Mouse (Mus musculus) forebrain, embryonic 13.5 days (tissue): ENCODE data around the gene Cyth3. TPM values are rescaled to one million over a fixed set of nuclear protein-coding genes. Genes with fewer than 3 reads are reported as not detected.

Experiments
- ATAC-seq: fragments of 200-750 bp; cut with Nextera tagmentation; 2 replicates; pipeline ENCODE4 v1.8.0; 2017
- H3K27ac ChIP-seq: fragments of 300-500 bp; sonication (generic); 2 replicates; pipeline ENCODE4 v1.5.1; 2015; ENCODE audit warnings: inconsistent platforms, mild to moderate bottlenecking, moderate library complexity
- H3K27me3 ChIP-seq: fragments of 300-500 bp; sonication (generic); 2 replicates; pipeline ENCODE4 v1.6.1; 2015; ENCODE audit warnings: mild to moderate bottlenecking, inconsistent platforms
- H3K36me3 ChIP-seq: fragments of 300-500 bp; sonication (generic); 2 replicates; pipeline ENCODE4 v1.6.1; 2015; ENCODE audit warnings: mild to moderate bottlenecking, inconsistent platforms; ENCODE audit not compliant: poor library complexity, severe bottlenecking
- H3K4me1 ChIP-seq: fragments of 300-500 bp; sonication (generic); 2 replicates; pipeline ENCODE4 v1.6.1; 2015; ENCODE audit warnings: inconsistent platforms
- H3K4me2 ChIP-seq: fragments of 300-500 bp; sonication (generic); 2 replicates; pipeline ENCODE4 v1.6.1; 2015; ENCODE audit warnings: inconsistent platforms, mild to moderate bottlenecking, moderate library complexity
- H3K4me3 ChIP-seq: fragments of 300-500 bp; sonication (generic); 2 replicates; pipeline ENCODE4 v1.5.1; 2015; ENCODE audit warnings: mild to moderate bottlenecking, inconsistent platforms
- H3K9ac ChIP-seq: fragments of 300-500 bp; sonication (generic); 2 replicates; pipeline ENCODE4 v1.6.1; 2015; ENCODE audit warnings: mild to moderate bottlenecking, inconsistent platforms
- H3K9me3 ChIP-seq: fragments of 300-500 bp; sonication (generic); replicated peaks from 2 replicates; pipeline ENCODE4 v1.6.1; 2016; ENCODE audit warnings: inconsistent platforms
- WGBS: fragments of 180-500 bp; shearing (Covaris S2); methylation state at CpG from one replicate; pipeline ENCODE4 v1.1.7; 2015; 5-methylcytosine and 5-hydroxymethylcytosine counted together
- polyA plus RNA-seq: library from polyadenylated mRNA; unstranded; fragments of >200 nt; fragmentation: Nextera tagmentation; extraction: Ambion mirVana; gene quantifications from 2 replicates; pipeline ENCODE4 v1.2.1, GENCODE M21; 2015

Gene Cyth3
- polyA plus RNA-seq, 1 experiment from 2014 or later = 24.0 TPM

DNA sequence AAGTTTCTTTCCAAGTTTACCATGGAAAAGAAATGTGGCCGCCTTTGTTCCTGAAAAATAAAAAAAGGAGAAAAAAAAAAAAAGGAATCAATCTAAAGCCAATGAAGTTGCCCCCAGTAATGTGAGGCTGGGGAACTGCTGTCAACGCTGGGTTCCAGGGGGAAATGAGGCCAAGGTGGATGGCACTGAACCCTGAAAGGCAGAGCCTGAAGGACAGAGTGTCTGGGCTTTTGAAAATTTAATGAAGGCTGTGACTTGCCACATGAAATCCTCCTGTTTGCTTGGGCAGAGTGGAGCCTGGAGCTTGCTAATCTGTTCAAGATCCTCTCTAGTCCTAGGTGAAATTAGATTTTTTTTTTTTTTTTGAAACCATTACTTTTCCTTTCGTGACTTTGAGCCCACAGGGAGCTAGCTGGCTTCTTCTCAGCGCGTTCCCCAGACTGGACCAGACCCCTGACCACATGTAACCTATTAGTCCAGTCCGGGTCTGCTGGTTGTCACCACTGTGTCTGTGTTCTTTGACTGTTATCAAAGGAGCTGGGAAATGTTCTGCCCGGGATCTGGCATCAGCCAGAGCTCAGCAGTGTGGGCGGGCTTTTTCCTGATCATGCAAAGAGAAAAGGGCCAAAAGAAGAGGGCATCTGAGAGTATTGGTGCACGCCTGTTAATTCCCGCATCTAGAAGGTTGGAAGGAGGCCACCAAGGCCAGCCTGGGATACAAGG lies 4.6 kb upstream of the Cyth3 start:
- no peak for ATAC-seq
- WGBS = 73% methylated on average over 10 of the region's 10 CpGs
- no peak overlapping the region for H3K9ac ChIP-seq

DNA sequence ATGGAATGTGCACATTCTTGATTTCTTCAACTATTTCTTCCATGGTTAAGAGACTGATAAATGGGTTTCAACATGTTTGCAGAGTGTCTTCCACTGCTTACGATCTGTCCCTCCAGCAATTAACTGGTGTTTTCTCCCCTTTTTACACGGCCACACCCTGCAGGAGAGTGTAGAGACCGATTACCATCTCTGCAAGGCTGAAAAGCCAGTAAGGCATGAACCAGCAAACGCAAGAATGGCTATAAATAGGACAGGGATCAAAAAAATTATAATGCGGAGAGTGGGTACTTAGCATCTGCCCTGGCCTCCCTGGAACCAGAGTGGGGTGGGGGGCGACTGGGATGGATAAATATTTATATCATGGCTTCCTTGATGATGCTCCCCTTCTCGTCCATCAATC lies 3.7 kb upstream of the Cyth3 start:
- Histone ChIP-seq H3K4me3 (no peak overlapping the region), H3K4me2 (no peak overlapping the region), H3K36me3 (no peaks in the 10 kb centered on the region), H3K27ac (no peak overlapping the region), H3K9ac (no peak overlapping the region), H3K9me3 (no peaks in the 10 kb centered on the region), H3K27me3 (no peaks in the 10 kb centered on the region), H3K4me1 (peaks cover 16% of the 10 kb centered on the region)
- WGBS = 69% methylated on average over 7 of the region's 7 CpGs
- ATAC-seq = no peak

More for the DNA sequence above, 4.6 kb upstream of the Cyth3 start:
- Histone ChIP-seq H3K9me3 (no peaks in the 10 kb centered on the region), H3K4me2 (no peak overlapping the region), H3K27me3 (no peaks in the 10 kb centered on the region), H3K4me3 (no peak overlapping the region), H3K27ac (no peak overlapping the region), H3K36me3 (no peaks in the 10 kb centered on the region), H3K4me1 (peaks cover 7% of the 10 kb centered on the region; the same call in 1 of the 2 replicates)

DNA sequence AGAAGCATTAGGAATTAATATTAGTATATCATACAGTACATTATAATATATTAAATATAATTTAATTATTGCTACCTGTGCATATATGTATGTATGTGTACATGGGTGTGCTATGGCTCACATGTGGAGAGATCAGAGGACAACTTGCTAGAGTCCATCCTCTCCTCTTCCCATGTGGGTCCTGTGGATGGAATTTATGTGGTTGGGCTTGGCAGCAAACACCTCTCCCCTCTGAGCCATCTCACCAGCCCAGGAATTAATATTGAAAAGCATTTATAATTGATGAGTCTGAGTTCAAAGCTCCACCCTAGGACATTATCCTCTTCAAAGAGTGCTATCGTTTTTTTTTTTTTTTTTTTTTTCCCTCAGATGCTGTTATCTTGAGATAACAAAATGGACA lies 2.1 kb upstream of the Cyth3 start:
- H3K4me3 ChIP-seq = no peak overlapping the region
- 67% methylated on average over 1 of the region's 1 CpGs for WGBS
- no peaks in the 10 kb centered on the region for H3K9me3 ChIP-seq
- no peak overlapping the region for H3K27ac ChIP-seq
- H3K27me3 ChIP-seq = no peaks in the 10 kb centered on the region
- ATAC-seq = no peak
- no peak overlapping the region for H3K9ac ChIP-seq
- no peaks in the 10 kb centered on the region for H3K36me3 ChIP-seq
- H3K4me1 ChIP-seq = peaks cover 20% of the 10 kb centered on the region
- H3K4me2 ChIP-seq = no peak overlapping the region

DNA sequence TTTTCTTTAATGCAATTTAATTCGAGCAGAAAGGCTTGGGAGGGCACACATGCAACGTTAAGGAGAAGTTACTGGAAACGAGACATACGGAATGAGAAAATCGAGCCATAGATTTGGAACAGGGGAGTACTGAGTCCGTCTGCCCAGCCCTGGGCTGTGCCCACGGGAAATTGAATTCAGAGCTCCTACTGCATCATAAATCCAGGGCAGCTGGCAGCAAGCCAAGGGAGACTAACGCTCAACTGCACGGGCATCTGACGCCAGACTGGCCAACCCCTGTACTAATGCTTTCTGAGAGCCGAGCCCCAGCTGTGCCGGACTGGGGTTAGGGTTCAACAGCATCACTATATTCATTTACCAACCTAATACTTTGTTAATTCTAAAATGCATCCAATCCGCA lies 1.3 kb upstream of the Cyth3 start:
- Histone ChIP-seq H3K4me2 (no peak overlapping the region), H3K4me1 (peaks cover 20% of the 10 kb centered on the region), H3K27ac (no peak overlapping the region), H3K9me3 (no peaks in the 10 kb centered on the region), H3K36me3 (no peaks in the 10 kb centered on the region), H3K4me3 (no peak overlapping the region), H3K9ac (no peak overlapping the region), H3K27me3 (no peaks in the 10 kb centered on the region)
- ATAC-seq = 0 out of 2 replicates have a peak, but pooled peaks have one; percentile 12
- 46% methylated on average over 13 of the region's 13 CpGs for WGBS

DNA sequence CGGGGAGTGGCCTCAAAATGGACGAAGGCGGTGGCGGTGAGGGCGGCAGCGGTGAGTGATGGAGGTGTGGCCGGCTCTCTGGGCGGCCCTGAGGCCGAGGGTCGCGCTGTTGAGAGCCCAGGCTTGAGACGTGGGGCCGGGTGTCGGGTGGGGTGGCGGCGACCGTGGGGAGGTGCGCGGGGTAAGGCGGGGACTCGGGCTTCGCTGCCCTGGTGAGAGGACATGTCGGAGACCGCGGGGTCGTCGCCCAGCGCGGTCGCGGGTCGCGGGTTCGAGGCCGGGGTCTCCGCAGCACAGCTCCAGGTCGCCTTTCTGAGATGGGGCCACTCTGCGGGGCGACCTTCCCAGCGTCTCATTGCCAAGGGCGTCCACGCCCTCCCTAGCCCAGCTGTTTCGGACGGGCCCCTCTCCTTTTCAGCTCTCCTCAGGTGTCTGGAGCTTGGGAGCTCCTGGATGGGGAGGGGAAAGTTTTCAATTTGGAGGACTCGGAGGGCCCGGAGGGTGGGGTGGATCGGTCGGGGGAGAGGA lies 440 bp downstream of the Cyth3 start:
- H3K27ac ChIP-seq = no peak overlapping the region; the same call in 1 of the 2 replicates
- H3K4me1 ChIP-seq = peaks cover 20% of the 10 kb centered on the region
- H3K36me3 ChIP-seq = no peaks in the 10 kb centered on the region
- WGBS = 2% methylated on average over 41 of the region's 48 CpGs
- H3K9me3 ChIP-seq = no peaks in the 10 kb centered on the region
- no peaks in the 10 kb centered on the region for H3K27me3 ChIP-seq
- ATAC-seq = peak; percentile 81
- peak overlapping the region; percentile 85 for H3K4me2 ChIP-seq
- H3K9ac ChIP-seq = peak overlapping the region; percentile 80
- peak overlapping the region; percentile 79 for H3K4me3 ChIP-seq

DNA sequence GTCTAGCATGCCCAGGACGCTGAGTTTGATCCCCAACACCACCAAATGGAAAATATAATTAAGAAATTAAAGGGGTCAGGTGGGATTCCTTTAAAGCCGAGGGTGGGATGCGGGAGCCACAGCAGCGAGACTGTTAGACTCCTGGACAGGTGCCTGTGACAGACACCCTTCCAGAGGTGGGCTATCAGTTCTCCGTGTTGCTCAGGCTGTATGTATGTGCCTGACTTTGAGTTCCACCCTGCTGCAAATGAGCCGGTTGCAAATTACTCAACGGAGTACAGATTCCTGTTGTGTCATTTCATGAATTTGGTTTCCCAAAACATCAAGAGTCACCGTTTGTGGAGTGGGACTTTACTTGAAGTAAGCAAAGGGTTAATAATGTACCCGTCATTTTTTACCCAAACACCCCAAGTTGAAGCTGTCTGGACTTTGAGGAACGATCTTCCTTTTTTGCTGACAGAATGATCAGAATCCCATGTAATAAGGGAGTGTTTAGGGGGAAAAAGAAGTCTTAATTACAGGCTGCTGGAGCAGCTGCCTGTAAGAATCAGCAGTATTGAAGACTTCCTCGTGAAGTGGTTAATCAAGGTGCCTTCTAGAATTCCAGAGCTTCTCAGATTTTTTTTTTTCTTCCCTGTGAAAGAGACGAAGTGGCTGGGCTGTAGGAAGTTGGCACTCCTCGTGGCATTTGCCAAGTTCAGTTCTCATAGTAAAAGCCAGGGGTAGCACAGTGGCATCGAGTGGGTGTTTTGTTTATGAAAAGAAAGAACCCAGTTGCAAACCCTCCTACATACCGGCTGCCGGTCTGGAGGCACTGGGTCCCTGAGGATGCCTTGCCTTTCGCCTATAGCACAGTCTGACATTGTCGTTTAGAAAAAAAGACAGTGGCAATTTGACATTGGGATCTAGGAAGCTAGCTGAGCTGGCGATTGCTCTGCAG lies 1.4 kb downstream of the Cyth3 start:
- no peaks in the 10 kb centered on the region for H3K9me3 ChIP-seq
- peak overlapping the region; percentile 80; the same call in 1 of the 2 replicates for H3K9ac ChIP-seq
- no peaks in the 10 kb centered on the region for H3K27me3 ChIP-seq
- H3K4me1 ChIP-seq = peaks cover 20% of the 10 kb centered on the region
- ATAC-seq = no peak
- peak overlapping the region; percentile 85 for H3K4me2 ChIP-seq
- no peaks in the 10 kb centered on the region for H3K36me3 ChIP-seq
- H3K27ac ChIP-seq = no peak overlapping the region
- H3K4me3 ChIP-seq = peak overlapping the region; percentile 79
- WGBS = 53% methylated on average over 19 of the region's 19 CpGs

DNA sequence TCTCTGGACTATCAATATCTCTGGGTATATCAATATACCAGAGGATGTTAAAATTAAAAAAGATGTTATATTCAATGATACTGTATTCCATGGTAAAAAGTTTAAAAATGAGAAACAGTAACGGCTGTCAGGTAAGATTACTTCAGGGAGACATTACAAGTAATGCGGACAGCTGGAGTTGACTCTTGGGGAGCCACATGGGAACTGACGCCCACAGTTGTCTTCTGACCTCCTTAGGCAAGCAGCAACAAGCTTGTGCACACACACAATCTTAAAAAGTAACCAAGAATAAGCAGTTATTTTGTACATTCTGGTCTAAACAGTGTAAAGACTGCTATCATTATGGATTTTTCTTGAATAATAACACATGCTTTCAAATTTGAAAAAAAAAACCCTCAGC lies 2.2 kb downstream of the Cyth3 start:
- H3K36me3 ChIP-seq = no peaks in the 10 kb centered on the region
- H3K27ac ChIP-seq = no peak overlapping the region
- no peak overlapping the region for H3K9ac ChIP-seq
- H3K4me3 ChIP-seq = no peak overlapping the region
- no peak overlapping the region for H3K4me2 ChIP-seq
- ATAC-seq = no peak
- WGBS = 92% methylated on average over 3 of the region's 3 CpGs
- H3K4me1 ChIP-seq = peaks cover 20% of the 10 kb centered on the region
- no peaks in the 10 kb centered on the region for H3K27me3 ChIP-seq
- H3K9me3 ChIP-seq = no peaks in the 10 kb centered on the region

DNA sequence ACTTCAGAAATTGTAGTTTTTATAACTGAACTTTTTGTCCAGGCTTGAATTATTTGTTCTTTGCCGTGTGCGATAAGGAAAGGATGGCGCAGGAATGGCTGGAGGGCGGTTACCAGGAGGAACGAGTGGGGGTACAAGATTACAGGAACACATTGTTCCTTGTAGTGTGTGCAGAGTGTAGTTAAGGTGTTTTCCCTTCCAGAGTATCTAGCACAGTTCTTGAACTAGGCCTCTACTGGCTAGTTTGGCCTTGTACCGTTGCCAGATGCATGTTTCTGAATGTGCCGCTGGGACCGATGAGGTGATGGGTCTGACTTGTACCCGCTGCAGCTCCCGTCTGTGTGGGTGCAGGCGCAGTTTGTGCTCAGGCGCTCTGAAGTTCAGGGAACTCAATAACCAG lies 3.2 kb downstream of the Cyth3 start:
- WGBS = 91% methylated on average over 12 of the region's 12 CpGs
- no peaks in the 10 kb centered on the region for H3K27me3 ChIP-seq
- no peak overlapping the region for H3K9ac ChIP-seq
- no peak overlapping the region for H3K27ac ChIP-seq
- H3K4me3 ChIP-seq = no peak overlapping the region
- no peaks in the 10 kb centered on the region for H3K9me3 ChIP-seq
- H3K4me2 ChIP-seq = no peak overlapping the region
- H3K36me3 ChIP-seq = no peaks in the 10 kb centered on the region
- ATAC-seq = no peak
- H3K4me1 ChIP-seq = peaks cover 20% of the 10 kb centered on the region

DNA sequence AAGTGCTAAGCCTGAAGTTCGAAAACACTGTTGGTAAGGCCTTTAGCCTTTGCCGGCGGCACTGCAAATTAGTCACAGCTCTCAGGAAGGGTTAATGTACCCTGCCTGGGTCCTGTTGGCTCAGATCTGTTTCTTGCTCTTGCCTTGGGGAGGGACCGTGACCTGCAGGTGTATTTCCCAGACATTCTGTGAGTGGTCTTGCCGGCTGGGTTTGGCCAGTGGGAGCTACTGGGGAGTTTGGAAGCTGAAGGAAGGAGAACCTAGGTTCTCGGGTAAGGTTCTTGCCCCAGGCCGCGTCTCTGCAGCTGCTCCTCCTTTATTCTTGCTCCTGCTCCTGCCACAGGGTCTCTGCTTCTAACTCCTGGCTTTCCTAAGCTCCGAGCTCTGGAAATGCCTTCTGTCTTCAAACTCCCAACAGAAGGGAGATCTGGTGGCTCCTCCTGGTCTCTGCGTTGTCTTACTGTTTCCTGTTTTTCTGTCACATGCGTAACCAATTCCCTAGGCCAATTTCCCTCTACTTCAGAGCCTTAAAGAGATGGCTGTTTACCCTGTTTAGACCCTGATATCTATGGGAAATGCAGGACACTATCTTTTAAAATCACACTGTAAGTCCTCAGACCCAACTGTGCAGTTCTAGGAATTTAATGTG lies 3.8 kb downstream of the Cyth3 start:
- Histone ChIP-seq H3K4me2 (no peak overlapping the region), H3K4me3 (no peak overlapping the region), H3K27me3 (no peaks in the 10 kb centered on the region), H3K9me3 (no peaks in the 10 kb centered on the region), H3K9ac (no peak overlapping the region), H3K36me3 (no peaks in the 10 kb centered on the region), H3K4me1 (peaks cover 16% of the 10 kb centered on the region), H3K27ac (no peak overlapping the region)
- no peak for ATAC-seq
- WGBS = 82% methylated on average over 11 of the region's 11 CpGs

DNA sequence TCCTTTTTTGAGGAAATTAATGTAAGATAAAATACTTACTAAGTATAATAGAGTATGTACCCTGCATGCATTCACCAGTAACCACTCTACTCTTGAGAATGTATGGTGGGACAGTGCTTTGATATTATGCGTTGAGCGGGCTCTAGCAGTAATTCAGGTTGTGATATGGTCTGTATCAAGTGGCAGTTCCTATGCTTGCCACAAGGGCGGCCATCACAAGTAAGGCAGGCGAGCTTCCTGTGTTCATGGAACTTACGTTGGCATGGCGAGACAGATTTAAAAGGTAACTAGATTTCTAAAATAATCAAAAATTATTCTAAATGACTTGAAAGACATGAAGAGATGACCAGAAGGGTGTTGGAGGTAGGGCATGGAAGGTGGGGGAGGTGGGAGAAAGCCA lies 5.3 kb downstream of the Cyth3 start:
- Histone ChIP-seq H3K4me1 (peaks cover 16% of the 10 kb centered on the region), H3K27ac (no peak overlapping the region), H3K4me2 (no peak overlapping the region), H3K9me3 (no peaks in the 10 kb centered on the region), H3K9ac (no peak overlapping the region), H3K4me3 (no peak overlapping the region), H3K27me3 (no peaks in the 10 kb centered on the region), H3K36me3 (no peaks in the 10 kb centered on the region)
- 92% methylated on average over 6 of the region's 6 CpGs for WGBS
- no peak for ATAC-seq

DNA sequence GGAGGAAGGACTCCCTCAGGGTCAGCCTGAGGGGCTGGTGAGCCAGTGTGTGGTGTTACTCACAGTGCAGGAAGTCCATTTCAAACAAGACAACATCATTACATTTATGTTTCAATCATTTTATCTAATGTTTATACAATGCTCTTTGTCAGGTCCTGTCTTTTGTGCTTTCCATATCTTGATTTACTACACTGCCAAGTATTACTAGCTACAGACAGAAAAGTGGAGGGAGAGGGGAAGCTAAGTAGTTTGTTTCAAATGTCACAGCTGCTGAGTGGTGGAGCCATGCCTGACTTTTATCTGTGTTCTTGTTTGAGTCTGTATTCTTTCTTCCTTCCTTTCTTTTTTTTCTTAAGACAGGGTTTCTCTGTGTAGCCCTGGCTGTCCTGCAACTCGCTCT lies 5.7 kb downstream of the Cyth3 start:
- Histone ChIP-seq H3K4me2 (no peak overlapping the region), H3K4me1 (peaks cover 13% of the 10 kb centered on the region), H3K9ac (no peak overlapping the region), H3K27me3 (no peaks in the 10 kb centered on the region), H3K4me3 (no peak overlapping the region), H3K36me3 (no peaks in the 10 kb centered on the region), H3K9me3 (no peaks in the 10 kb centered on the region), H3K27ac (no peak overlapping the region)
- whole genome bisulfite sequencing = 92% methylated on average over 1 of the region's 1 CpGs
- ATAC-seq = no peak

DNA sequence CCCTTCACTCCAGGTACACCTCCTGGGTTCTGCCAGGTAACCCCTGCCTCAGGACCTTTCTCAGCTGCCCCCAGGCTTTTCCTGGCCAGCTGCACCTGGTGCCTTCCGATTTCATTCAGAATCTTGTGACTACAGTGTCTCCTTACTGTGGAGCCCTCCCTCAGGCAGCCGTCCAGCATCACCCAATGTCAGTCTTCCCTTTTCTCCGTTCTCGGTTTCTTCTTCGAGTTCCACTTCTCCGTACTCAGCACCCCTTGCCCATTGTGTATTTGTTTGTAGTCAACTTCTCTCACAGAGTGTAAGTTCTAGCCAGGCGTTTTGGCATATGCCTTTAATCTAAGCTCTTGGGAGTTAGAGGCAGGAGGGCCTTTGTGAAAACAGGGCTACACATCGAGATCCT lies 7.4 kb downstream of the Cyth3 start:
- no peak for ATAC-seq
- H3K4me3 ChIP-seq = no peak overlapping the region
- H3K36me3 ChIP-seq = no peaks in the 10 kb centered on the region
- H3K9me3 ChIP-seq = no peaks in the 10 kb centered on the region
- 94% methylated on average over 8 of the region's 8 CpGs for whole genome bisulfite sequencing
- no peak overlapping the region for H3K9ac ChIP-seq
- no peaks in the 10 kb centered on the region for H3K27me3 ChIP-seq
- H3K27ac ChIP-seq = no peak overlapping the region
- no peak overlapping the region for H3K4me2 ChIP-seq
- H3K4me1 ChIP-seq = peaks cover 3% of the 10 kb centered on the region
